Mouse (Mus musculus) Patski (cell line): ENCODE data around the gene Lrmda. TPM values are rescaled to one million over a fixed set of nuclear protein-coding genes. Genes with fewer than 3 reads are reported as not detected.

ENCODE experiments used
- ATAC-seq: fragments of 100-300 bp; one replicate; pipeline ENCODE4 v1.8.0; 2021
- CTCF ChIA-PET: fragments of 350-600 bp; sonication (Branson Sonifier 250); formaldehyde crosslinking; loops from one replicate; lab custom pipeline; 2022; ENCODE audit warnings: inconsistent platforms; lab: Charles Lee
- POLR2A ChIA-PET: fragments of 350-600 bp; sonication (Branson Sonifier 250); formaldehyde crosslinking; loops from one replicate; lab custom pipeline; 2022; ENCODE audit warnings: antibody characterized with exemption, inconsistent platforms; lab: Charles Lee
- DNase-seq: peaks from one replicate; pipeline ENCODE4 v3.0.0-alpha.2; 2011; ENCODE audit warnings: low read depth, low spot score
- H3K27me3 ChIP-seq: fragments of 371-371 bp; one replicate; pipeline ENCODE4 v1.5.1; 2021
- CTCF ChIP-seq: fragments of 100-300 bp; IDR thresholded peaks from one replicate; pipeline ENCODE4 v1.5.1; 2021
- in situ Hi-C: fragments of 300-500 bp; cut with MboI; formaldehyde crosslinking; loops from 3 replicates; pipeline ENCODE4 v1.11.1; 2018; ENCODE audit warnings: low pct_unique_long_range_greater_than_20kb, mixed read lengths
- polyA plus RNA-seq: library from polyadenylated mRNA; unstranded; gene quantifications from one replicate; pipeline ENCODE4 v1.2.3, GENCODE M21; 2021

The Lrmda gene
- polyA plus RNA-seq, 1 experiment from 2014 or later, result 0.26 TPM

DNA sequence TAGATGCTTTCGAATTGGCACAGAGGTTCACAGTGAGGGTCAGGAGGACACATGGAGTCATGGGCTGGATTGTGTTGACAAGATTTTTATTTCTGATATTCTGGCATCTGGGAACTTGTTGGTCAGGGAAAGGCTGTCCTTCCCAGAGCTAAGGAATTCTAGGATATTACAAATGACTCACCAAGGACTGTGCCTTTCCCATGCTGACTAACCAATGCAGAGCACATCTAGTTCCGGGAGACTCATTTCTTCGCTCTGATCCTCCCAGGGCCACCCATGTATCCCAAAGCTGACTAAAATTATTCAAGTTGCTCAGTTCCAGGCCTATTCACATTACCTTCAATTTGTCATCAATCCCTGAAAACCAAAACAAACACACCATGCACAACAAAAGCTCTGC is 602.4 kb downstream of the Lrmda start:
- CTCF ChIA-PET, result no interaction called here
- POLR2A ChIA-PET, result no interaction called here

DNA sequence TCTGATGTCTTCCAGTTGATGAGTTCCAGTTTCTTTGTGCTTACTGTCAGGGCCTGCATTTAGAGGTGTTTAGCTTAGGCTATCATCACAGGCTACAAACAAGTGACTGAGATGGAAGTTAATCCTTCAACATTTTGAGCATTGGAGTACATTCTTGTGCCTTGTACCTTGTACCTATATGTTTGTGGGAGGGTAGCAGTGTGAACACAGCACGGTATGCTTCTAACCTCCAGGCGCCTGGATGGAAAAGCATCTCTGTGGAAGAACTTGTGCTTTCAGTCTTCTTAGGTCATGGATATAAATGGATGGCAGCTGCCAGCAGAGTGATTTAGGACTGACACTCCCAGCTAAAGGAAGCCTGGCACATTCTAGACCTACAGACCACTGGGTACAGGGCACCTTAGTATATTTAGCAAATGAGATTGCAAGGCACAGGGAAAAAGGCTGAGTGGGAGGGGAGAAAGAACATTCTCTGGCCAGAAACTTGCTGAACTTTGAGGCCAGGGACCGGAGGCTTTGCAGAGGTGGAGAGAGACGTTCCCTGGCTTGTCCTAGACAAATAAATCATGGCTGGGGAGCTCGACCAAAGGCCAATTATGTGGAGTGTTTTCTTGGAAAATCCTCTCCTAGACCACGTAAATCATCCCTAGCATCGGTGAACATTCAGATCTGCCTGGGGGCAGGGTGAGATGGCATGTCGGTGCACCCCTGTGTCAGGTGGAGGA is 607.8 kb downstream of the Lrmda start:
- ATAC-seq (no peak), DNase-seq (peak; percentile 38)
- no peaks in the 10 kb centered on the region for H3K27me3 ChIP-seq

More for the DNA sequence above, 602.4 kb downstream of the Lrmda start:
- no peaks in the 10 kb centered on the region for H3K27me3 ChIP-seq
- no peak for ATAC-seq
- TF ChIP-seq CTCF, result no peak
- in situ Hi-C loops, result no loop called here
- no peak for DNase-seq

DNA sequence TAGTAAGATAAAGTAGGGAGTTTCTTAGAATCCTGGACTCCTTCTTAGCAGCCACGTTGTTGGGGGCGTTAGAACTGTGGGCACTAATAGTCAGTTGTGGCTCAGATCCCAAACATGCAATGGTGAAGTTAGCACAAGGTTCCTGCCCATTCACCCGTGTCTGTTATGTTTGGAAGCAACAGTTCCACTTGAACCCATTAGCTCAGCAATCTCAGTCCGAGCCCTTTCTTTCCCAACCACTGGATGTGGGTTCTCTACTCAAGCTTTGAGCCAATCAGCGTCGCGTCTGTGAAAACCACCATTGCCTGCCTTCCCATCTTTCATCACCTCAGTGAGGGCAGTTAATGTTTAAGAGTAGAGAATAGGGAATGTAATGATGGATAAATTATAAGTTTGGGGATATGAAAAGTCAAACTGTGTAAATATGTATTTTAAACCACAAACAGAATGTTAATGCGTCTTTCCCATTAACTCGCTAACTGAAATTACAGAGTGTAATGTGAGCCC is 610.9 kb downstream of the Lrmda start:
- POLR2A ChIA-PET, result no interaction called here

More for the DNA sequence above, 607.8 kb downstream of the Lrmda start:
- CTCF ChIA-PET, result no interaction called here
- POLR2A ChIA-PET, result no interaction called here
- in situ Hi-C loops, result no loop called here
- TF ChIP-seq CTCF, result peak; percentile 25

DNA sequence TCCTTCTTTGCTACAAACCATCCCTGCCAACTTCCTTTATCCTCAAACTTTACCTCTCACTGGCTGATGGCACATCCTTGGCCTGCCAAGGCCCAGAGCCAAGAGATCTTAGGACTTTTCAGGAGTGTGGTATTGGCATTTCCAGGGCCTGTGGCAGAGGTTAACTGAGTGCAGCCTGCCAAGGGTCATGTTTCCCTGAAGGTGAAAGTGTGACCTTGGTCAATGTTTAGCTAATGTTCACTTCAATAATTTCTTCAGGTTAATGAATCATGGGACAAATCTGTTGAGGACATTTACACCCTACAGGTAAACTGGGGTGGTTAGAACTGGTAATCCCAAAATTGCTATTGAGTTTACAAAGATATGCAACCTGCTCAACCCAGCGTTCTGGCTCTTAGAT is 614.1 kb downstream of the Lrmda start:
- in situ Hi-C loops, result no loop called here
- ChIA-PET POLR2A (no interaction called here), CTCF (no interaction called here)
- H3K27me3 ChIP-seq, result no peaks in the 10 kb centered on the region
- DNase-seq, result no peak
- TF ChIP-seq CTCF, result no peak
- no peak for ATAC-seq

More for the DNA sequence above, 610.9 kb downstream of the Lrmda start:
- H3K27me3 ChIP-seq, result no peaks in the 10 kb centered on the region
- ATAC-seq (no peak), DNase-seq (peak; percentile 19)
- in situ Hi-C loops, result no loop called here
- CTCF ChIA-PET, result no interaction called here
- TF ChIP-seq CTCF, result no peak

DNA sequence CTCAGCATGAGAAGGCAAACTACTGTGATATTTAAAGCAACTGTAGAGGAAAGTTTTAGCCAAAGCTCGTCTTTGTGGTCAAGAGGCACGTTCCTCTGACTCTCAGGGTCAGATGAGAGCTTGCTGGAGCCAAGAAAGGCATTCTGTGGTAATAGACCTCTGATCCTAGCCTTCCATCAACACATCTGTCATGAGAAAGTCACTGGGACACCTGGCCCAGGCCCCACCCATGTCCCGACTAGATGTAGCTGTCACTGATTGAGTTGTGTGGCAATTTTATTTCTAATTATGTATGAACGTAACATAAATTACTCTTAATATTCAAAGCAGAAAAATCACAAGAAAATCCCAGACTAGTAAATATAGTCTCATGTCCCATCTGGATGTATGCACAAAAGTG is 624.0 kb downstream of the Lrmda start:
- no peaks in the 10 kb centered on the region for H3K27me3 ChIP-seq
- DNase-seq (no peak), ATAC-seq (no peak)
- POLR2A ChIA-PET, result no interaction called here
- CTCF ChIA-PET, result no interaction called here
- in situ Hi-C loops, result no loop called here
- no peak for TF ChIP-seq CTCF

DNA sequence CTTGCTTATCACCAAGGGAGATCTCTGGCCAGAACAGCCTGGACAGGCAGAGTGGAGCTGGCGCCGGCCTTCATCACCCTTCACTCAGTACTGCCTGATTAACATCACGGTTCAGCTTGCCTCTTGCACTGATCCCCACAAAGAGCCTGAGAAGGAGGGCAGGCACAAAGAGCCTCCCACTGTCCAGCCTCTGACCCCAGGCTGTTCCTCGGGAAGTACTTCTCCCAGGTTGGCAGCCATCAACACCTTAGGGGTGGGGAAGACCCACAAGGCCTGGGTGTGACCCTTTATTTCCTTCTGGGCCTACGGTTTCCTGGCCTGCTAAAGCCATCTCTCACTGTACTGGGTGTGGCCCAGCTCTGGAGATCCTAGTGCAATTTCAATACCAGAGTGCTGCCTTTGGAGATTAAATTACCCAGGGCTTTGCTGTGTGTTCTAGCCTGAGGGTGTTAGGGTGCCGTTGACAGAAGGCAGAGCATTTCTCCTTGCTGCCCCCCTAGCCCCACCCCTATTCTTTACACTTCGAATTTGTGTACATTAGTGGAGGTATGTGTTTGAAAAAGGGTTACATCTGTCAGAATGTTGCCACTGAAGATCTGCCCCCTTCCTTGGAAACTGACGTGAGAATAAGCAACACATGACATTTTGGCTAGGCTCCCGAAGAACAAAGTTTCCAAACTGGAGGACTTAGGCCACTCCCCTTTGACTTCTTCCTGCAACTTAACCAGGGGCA is 628.5 kb downstream of the Lrmda start:
- TF ChIP-seq CTCF, result no peak
- ATAC-seq (no peak), DNase-seq (no peak)
- POLR2A ChIA-PET, result interaction anchor here (1.2 kb wide), 1 partner anchor 79 kb away, joined by 4 read pairs; no protein-coding TSS in a partner anchor
- CTCF ChIA-PET, result no interaction called here
- H3K27me3 ChIP-seq, result no peaks in the 10 kb centered on the region
- in situ Hi-C loops, result no loop called here

DNA sequence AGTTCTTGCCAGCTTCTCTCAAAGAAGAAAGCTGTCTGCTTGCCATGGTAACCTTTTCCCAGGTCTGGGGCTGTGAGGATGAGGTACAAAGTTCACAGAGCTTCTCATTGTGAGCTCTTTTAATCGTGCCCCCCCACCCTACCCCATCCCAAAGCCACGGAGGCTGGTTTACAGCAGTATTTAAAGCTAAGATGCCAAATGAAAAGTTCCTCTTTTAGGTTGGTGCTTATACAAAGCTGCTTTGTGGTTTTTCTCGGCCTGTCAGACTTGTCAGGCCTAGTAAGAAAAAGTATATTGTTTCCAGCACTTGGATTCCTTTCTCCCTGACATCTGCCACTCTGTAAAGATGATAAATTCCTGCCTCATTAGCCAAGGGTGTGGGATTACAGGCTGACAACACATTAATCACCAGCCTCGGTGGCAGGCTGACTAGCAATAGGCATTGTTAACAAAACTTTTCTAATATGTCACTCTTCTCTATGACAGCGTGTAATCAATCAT is 629.9 kb downstream of the Lrmda start:
- no peak for DNase-seq

DNA sequence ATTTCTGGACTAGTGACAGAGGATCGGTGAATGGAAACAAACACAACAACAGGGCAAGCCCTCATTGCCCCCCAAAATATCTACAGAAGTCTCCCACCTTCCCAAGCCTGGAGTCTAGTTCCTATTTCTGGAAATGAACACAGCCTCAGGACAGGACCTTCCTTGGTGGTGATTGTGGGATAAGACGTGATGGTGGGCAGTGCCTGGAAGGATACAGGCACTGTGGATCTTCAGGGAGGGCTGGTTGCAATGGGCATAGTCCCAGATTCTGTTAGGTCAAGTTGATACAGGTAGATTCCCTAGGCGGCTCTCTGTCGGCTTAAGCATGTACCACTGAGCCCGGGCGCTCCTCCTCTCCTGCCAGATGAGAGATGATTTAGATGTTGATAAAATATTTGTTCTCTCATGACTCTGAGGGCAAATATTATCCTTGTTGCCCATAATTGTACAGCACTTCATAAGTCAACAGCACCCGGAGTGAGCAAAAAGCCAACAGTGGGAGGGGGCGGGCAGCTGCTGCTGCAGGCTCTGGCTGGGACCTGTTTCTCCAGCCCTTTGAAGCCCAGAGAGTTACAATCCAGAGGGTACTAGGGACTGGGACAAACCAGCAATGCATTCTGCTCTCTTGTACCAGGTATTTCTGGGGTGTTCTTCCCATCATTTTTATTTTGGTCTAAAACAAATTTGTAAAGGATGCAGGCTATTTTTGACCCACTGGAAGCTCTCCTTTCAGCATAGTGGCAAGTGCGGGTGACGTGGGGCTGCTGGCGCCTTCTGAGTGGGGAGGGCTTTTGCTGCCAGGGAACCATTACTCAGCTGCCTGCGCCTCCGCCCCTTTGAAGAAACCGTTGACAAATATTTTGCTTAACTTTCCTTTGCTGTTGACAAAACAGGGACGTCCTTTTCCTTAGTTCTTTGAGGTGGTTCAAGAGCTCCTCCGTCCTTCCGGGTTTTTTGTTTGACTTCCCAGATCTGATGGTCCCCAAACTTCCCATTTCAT is 630.8 kb downstream of the Lrmda start:
- no peak for TF ChIP-seq CTCF
- in situ Hi-C loops, result no loop called here
- DNase-seq (no peak), ATAC-seq (no peak)
- H3K27me3 ChIP-seq, result no peaks in the 10 kb centered on the region
- ChIA-PET CTCF (no interaction called here), POLR2A (interaction anchor here (0.6 kb wide), 2 partner anchors 908 to 1328 kb away, joined by 3 to 4 read pairs; no protein-coding TSS in a partner anchor)

More for the DNA sequence above, 629.9 kb downstream of the Lrmda start:
- no peaks in the 10 kb centered on the region for H3K27me3 ChIP-seq
- no peak for ATAC-seq
- ChIA-PET POLR2A (no interaction called here), CTCF (no interaction called here)
- no peak for TF ChIP-seq CTCF
- in situ Hi-C loops, result no loop called here

DNA sequence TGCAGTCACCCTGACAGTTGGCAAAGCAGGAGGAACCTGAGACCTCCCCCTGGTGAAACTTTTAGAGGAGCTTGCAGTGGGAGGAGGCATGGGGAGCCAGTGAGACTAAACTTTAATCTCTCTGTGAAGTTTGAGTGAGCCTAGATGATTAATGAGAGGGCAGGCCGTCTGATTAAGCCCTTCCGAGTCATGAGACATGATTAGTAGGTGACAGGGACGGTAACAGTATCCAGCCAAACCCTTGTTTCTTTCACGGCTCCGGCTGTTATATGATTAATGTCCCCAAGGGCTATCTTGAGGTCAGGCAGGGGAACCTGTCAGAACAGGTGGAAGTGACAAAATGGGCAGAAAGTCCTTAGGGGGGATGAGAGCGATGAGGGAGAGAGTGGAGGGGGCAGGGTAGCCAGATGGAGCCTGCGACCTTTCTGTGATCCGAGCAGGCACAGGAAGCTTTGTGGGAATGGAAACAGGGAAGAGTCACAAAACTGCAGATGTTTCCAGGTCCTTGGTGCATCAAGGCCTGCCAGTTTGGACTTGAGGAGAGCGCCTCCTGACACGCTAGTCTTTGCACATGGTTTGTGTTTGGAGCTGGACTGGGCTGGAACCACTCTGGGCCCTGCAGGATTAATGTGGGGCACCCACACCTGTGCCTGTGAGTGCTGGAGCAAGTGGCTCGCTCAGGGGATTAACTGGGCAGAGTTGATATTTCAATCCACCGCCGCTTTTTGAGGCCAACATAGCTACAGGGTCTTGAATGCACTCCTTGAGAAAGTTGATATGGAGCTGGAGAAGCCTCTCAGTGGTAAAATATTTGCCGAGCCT is 631.8 kb downstream of the Lrmda start:
- ChIA-PET POLR2A (no interaction called here), CTCF (no interaction called here)
- DNase-seq, result peak; percentile 49
- TF ChIP-seq CTCF, result no peak
- no peak for ATAC-seq
- in situ Hi-C loops, result no loop called here
- H3K27me3 ChIP-seq, result no peaks in the 10 kb centered on the region
